Mouse (Mus musculus) erythroid progenitor cell, adult 5-6 weeks (primary cell): ENCODE results near the gene Thoc6. TPM values are rescaled to one million over a fixed set of nuclear protein-coding genes. Genes with fewer than 3 reads are reported as not detected.
A peak's percentile ranks its signal among the peaks of the same experiment; 100 is the strongest.

Source experiments
- ATAC-seq: replicated peaks from 2 replicates; pipeline ENCODE4 v1.8.0; 2016; ENCODE audit warnings: moderate number of reproducible peaks, mild to moderate bottlenecking, moderate TSS enrichment, inconsistent platforms; ENCODE audit not compliant: poor library complexity, low FRiP score, severe bottlenecking
- total RNA-seq, 2 experiments: library from RNA; stranded (forward) in 1 of 2; stranded (reverse) in 1 of 2; fragments of 150-400 nt in 1 of 2; fragments of 186-747, 209-891 nt in 1 of 2; gene quantifications; 2 replicates each; pipeline versions ENCODE4 v1.2.3 to v1.2.4; 2015 to 2017; ENCODE audit warnings: low replicate concordance in 2 of 2

Thoc6 gene
- total RNA-seq, 2 experiments from 2014 or later = 3.5 to 11.3 TPM

DNA sequence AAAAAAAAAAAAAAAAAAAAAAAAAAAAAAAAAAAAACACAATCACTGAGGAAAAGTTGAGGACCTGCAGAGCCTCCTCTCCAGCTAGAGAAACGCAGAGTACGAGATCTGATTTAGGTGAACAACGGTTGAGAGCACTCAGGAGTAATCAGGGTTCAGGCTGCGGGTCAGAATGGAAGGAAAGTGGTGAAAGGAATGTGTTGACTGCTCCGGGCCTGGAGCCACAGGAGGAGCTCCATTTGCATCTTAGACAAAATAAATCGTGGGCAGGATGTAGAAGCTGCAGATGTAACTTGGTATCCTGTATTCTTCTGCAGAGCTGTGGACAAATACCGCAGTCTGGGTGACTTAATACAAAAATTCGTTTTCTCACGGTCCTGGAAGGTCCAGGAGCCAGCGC lies 27.8 kb downstream of the Thoc6 start:
- no peak for ATAC-seq

DNA sequence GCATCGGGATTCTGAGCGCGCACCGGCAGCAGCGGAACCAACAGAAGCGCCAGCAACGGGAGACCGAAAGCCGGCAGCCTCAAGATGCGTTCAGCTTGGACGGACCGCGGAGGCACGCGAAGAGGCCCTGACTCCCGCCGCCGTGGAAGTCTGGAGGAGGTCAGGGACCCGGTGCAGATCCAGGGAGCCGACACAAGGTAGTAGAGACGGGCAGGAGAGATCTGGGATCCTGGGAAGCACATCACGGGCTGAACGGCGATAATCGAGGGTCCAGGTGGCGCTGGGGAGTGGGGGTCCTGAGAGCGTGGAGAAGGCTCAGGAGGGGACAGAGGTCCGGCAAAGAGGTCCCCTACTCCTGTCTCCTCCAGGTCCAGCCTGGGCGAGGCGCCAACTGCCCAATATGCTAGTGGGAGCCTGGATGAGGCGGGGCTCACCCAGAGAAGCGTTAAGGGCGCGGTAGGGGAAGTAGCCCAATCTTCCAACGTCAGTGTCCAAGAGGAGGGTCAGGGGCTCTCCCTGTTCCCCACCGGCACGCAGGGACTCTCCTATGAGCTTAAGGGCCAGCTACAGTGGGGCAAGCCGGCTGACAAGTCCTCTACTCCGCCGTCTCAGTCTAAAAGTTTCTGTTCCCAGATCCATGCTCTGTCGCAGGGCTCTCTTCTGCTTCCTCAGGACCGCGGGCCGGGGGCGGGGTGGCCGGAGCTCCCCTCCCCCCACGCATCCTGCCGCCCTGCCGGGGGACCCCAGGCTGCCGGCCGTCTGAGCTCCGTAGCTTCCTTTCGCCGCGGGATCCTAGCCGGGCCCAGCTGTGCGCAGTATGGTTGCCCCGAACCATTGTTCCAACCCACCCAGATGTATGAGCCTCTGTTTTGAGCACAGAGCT lies 28.8 kb downstream of the Thoc6 start, which contains the start of gene Mmp25:
Gene Mmp25 (minus strand): TSS at position 665 of the 883 bp plus-strand sequence.
- ATAC-seq = no peak

DNA sequence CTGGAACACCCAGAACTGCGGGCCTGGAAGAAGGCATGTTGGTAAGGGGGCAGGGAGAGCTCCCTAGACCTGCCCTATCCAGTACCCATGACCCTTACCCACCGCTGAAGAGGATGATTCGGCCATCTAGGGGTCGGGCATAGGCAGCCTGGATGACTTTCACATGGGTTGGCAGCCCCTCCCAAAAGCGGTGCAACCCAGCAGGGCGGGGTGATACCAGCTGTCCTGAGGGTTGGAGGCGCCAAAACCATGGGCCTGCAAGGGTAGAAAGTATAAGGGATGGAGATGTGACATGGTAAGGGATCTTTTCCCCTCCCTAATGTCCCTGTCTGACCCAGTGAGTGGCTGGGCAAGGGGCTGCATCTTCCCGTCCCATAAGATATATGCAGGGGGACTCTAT lies 42.4 kb downstream of the Thoc6 start:
- ATAC-seq = no peak

DNA sequence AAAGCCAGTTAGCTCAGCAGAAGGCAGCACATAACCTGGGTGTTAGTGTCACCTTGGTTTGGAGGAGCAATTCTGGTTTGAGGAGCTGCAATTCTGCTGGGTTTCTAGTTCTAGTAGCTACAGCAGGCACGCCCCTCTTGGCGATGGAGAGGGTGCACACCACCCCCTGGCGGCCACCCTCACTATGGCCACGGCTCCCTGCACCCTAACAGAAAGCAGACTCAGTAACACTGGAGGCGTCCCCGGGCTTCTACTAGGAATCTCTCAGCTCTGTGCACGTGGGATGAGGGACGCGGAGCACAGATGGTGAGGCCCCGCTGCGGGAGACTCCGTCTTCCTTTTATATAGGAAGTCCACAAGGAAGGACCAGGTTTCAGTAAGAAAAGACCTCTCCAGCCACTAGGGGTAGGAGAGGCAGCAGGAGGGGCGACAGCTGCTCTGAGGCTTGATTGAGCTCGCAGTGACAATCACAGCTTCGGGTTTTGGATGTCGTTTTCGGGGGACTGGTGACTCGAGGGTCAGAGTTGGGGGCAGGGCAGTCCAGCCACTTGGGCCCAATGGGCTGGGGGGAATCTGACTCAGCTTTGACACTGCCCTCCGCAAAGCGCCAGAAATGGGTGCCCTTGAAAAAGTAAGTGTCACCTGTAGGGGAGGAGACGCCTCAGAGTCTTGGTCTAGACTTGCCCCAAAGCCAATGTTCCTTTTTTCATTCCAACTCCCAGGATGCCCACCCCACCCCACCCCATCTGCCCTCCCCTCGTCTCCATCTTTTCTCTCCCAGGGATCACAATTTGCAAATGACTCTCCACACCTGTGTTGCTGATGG lies 43.3 kb downstream of the Thoc6 start:
- peak; percentile 74 for ATAC-seq

DNA sequence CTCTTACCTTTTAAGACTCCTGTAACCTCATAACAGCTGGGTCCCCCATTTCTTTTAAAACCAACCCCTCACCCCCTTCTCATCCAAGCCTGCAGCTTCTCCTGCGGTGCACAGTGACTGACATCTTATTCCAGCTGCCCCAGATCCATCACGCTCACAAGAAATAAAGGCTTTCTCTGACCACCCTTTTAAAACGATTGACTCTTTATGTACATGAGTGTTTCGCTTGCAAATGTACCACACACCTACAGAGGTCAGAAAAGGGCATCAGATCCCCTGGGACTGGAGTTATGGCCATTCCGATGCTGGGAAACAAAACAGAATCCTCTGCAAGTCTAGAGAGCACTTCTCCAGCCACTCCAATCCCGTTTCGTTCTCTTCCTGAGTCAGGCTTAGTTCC lies 45.9 kb downstream of the Thoc6 start:
- ATAC-seq = no peak

DNA sequence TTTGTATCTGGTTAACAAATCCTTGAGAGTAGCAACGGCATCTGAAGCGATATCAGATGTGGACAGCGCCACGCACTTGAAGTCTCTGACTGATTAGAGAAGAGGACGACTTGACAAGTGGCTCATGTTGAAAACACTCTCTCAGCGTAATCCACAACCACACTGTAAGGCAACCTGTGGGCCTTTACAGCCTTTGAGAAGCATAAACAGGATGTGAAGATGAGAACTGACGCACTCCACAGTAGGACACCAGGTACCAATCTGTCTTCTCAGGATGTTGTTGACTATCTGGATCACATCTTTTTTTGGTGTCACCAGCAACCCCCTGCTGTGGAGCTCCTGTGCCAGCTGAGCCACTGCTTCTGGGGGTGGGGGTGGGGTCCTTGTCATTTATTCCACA lies 53.3 kb downstream of the Thoc6 start:
- no peak for ATAC-seq

Other genes with a start within 250 kb of the Thoc6 start
- not detected in 2 replicates for gene Vmn2r117, start 194.2 kb downstream of the Thoc6 start, total RNA-seq (2015; ENCODE audit: low replicate concordance)
- gene Vmn2r117, start 194.2 kb downstream of the Thoc6 start, total RNA-seq (2017; ENCODE audit: low replicate concordance) = not detected in 2 replicates
- 2.2 and 3.4 TPM in 2 replicates for gene Zfp213, start 109.6 kb downstream of the Thoc6 start, total RNA-seq (2015; ENCODE audit: low replicate concordance)
- gene Zfp213, start 109.6 kb downstream of the Thoc6 start, total RNA-seq (2017; ENCODE audit: low replicate concordance) = 0.90 and 1.4 TPM in 2 replicates
- gene Zfp13, start 74.4 kb downstream of the Thoc6 start, total RNA-seq (2015; ENCODE audit: low replicate concordance) = not detected in 2 replicates
- gene Zfp13, start 74.4 kb downstream of the Thoc6 start, total RNA-seq (2017; ENCODE audit: low replicate concordance) = not detected in 2 replicates
- gene Zscan10, start 73.0 kb downstream of the Thoc6 start, total RNA-seq (2015; ENCODE audit: low replicate concordance) = not detected in 2 replicates
- gene Zscan10, start 73.0 kb downstream of the Thoc6 start, total RNA-seq (2017; ENCODE audit: low replicate concordance) = not detected in 2 replicates
- gene Mmp25, start 28.6 kb downstream of the Thoc6 start, total RNA-seq (2015; ENCODE audit: low replicate concordance) = 4.6 and 7.9 TPM in 2 replicates
- gene Mmp25, start 28.6 kb downstream of the Thoc6 start, total RNA-seq (2017; ENCODE audit: low replicate concordance) = 1.3 and 1.5 TPM in 2 replicates
- gene Bicdl2, start 13.4 kb downstream of the Thoc6 start, total RNA-seq (2015; ENCODE audit: low replicate concordance) = not detected in 2 replicates
- gene Bicdl2, start 13.4 kb downstream of the Thoc6 start, total RNA-seq (2017; ENCODE audit: low replicate concordance) = not detected in 2 replicates
- gene Hcfc1r1, start 286 bp downstream of the Thoc6 start, total RNA-seq (2015; ENCODE audit: low replicate concordance) = 6.3 and 15.9 TPM in 2 replicates
- 8.6 and 11.0 TPM in 2 replicates for gene Hcfc1r1, start 286 bp downstream of the Thoc6 start, total RNA-seq (2017; ENCODE audit: low replicate concordance)
- 5.0 TPM in 1 of 2 replicates, not detected in the other for gene Tnfrsf12a, start 3.6 kb upstream of the Thoc6 start, total RNA-seq (2015; ENCODE audit: low replicate concordance)
- gene Tnfrsf12a, start 3.6 kb upstream of the Thoc6 start, total RNA-seq (2017; ENCODE audit: low replicate concordance) = 6.1 TPM in 1 of 2 replicates, not detected in the other
- gene Cldn6, start 5.4 kb upstream of the Thoc6 start, total RNA-seq (2015; ENCODE audit: low replicate concordance) = not detected in 2 replicates
- gene Cldn6, start 5.4 kb upstream of the Thoc6 start, total RNA-seq (2017; ENCODE audit: low replicate concordance) = not detected in 2 replicates
- not detected in 2 replicates for gene Cldn9, start 10.1 kb upstream of the Thoc6 start, total RNA-seq (2015; ENCODE audit: low replicate concordance)
- gene Cldn9, start 10.1 kb upstream of the Thoc6 start, total RNA-seq (2017; ENCODE audit: low replicate concordance) = not detected in 2 replicates
- gene 1520401A03Rik, start 48.9 kb upstream of the Thoc6 start, total RNA-seq (2015; ENCODE audit: low replicate concordance) = not detected in 2 replicates
- not detected in 2 replicates for gene 1520401A03Rik, start 48.9 kb upstream of the Thoc6 start, total RNA-seq (2017; ENCODE audit: low replicate concordance)
- gene Pkmyt1, start 52.5 kb upstream of the Thoc6 start, total RNA-seq (2015; ENCODE audit: low replicate concordance) = 50.3 and 81.4 TPM in 2 replicates
- gene Pkmyt1, start 52.5 kb upstream of the Thoc6 start, total RNA-seq (2017; ENCODE audit: low replicate concordance) = 30.7 and 39.9 TPM in 2 replicates
- 1.4 and 10.1 TPM in 2 replicates for gene Paqr4, start 67.0 kb upstream of the Thoc6 start, total RNA-seq (2015; ENCODE audit: low replicate concordance)
- 7.5 and 11.2 TPM in 2 replicates for gene Paqr4, start 67.0 kb upstream of the Thoc6 start, total RNA-seq (2017; ENCODE audit: low replicate concordance)
- gene Kremen2, start 72.0 kb upstream of the Thoc6 start, total RNA-seq (2015; ENCODE audit: low replicate concordance) = not detected in 2 replicates
- not detected in 2 replicates for gene Kremen2, start 72.0 kb upstream of the Thoc6 start, total RNA-seq (2017; ENCODE audit: low replicate concordance)
- 2.1 and 2.9 TPM in 2 replicates for gene Flywch1, start 97.7 kb upstream of the Thoc6 start, total RNA-seq (2015; ENCODE audit: low replicate concordance)
- 3.4 and 14.2 TPM in 2 replicates for gene Flywch1, start 97.7 kb upstream of the Thoc6 start, total RNA-seq (2017; ENCODE audit: low replicate concordance)
- not detected in 2 replicates for gene Flywch2, start 112.2 kb upstream of the Thoc6 start, total RNA-seq (2015; ENCODE audit: low replicate concordance)
- gene Flywch2, start 112.2 kb upstream of the Thoc6 start, total RNA-seq (2017; ENCODE audit: low replicate concordance) = not detected in 2 replicates
- gene Srrm2, start 116.7 kb upstream of the Thoc6 start, total RNA-seq (2015; ENCODE audit: low replicate concordance) = 468 and 572 TPM in 2 replicates
- 294 and 325 TPM in 2 replicates for gene Srrm2, start 116.7 kb upstream of the Thoc6 start, total RNA-seq (2017; ENCODE audit: low replicate concordance)
- gene Elob, start 155.3 kb upstream of the Thoc6 start, total RNA-seq (2015; ENCODE audit: low replicate concordance) = 137 and 167 TPM in 2 replicates
- gene Elob, start 155.3 kb upstream of the Thoc6 start, total RNA-seq (2017; ENCODE audit: low replicate concordance) = 51.7 and 117 TPM in 2 replicates
- gene Prss33, start 162.2 kb upstream of the Thoc6 start, total RNA-seq (2015; ENCODE audit: low replicate concordance) = not detected in 2 replicates
- gene Prss33, start 162.2 kb upstream of the Thoc6 start, total RNA-seq (2017; ENCODE audit: low replicate concordance) = not detected in 2 replicates
- gene Prss32, start 170.0 kb upstream of the Thoc6 start, total RNA-seq (2015; ENCODE audit: low replicate concordance) = not detected in 2 replicates
- not detected in 2 replicates for gene Prss32, start 170.0 kb upstream of the Thoc6 start, total RNA-seq (2017; ENCODE audit: low replicate concordance)
- gene Prss41, start 170.3 kb upstream of the Thoc6 start, total RNA-seq (2015; ENCODE audit: low replicate concordance) = not detected in 2 replicates
- not detected in 2 replicates for gene Prss41, start 170.3 kb upstream of the Thoc6 start, total RNA-seq (2017; ENCODE audit: low replicate concordance)
- gene Prss21, start 194.2 kb upstream of the Thoc6 start, total RNA-seq (2015; ENCODE audit: low replicate concordance) = not detected in 2 replicates
- gene Prss21, start 194.2 kb upstream of the Thoc6 start, total RNA-seq (2017; ENCODE audit: low replicate concordance) = not detected in 2 replicates
- gene Dcpp1, start 207.0 kb upstream of the Thoc6 start, total RNA-seq (2015; ENCODE audit: low replicate concordance) = not detected in 2 replicates
- gene Dcpp1, start 207.0 kb upstream of the Thoc6 start, total RNA-seq (2017; ENCODE audit: low replicate concordance) = not detected in 2 replicates
- gene Dcpp2, start 207.0 kb upstream of the Thoc6 start, total RNA-seq (2015; ENCODE audit: low replicate concordance) = not detected in 2 replicates
- not detected in 2 replicates for gene Dcpp2, start 207.0 kb upstream of the Thoc6 start, total RNA-seq (2017; ENCODE audit: low replicate concordance)
- gene Dcpp3, start 243.6 kb upstream of the Thoc6 start, total RNA-seq (2015; ENCODE audit: low replicate concordance) = not detected in 2 replicates
- gene Dcpp3, start 243.6 kb upstream of the Thoc6 start, total RNA-seq (2017; ENCODE audit: low replicate concordance) = not detected in 2 replicates